Mouse (Mus musculus): ENCODE measurements around the gene Mtrf1.
"Not testable (repeated sequence)": the region's sequence is repeated elsewhere in the genome, so short reads cannot be mapped to it uniquely, and the experiment has no call there.

DNA sequence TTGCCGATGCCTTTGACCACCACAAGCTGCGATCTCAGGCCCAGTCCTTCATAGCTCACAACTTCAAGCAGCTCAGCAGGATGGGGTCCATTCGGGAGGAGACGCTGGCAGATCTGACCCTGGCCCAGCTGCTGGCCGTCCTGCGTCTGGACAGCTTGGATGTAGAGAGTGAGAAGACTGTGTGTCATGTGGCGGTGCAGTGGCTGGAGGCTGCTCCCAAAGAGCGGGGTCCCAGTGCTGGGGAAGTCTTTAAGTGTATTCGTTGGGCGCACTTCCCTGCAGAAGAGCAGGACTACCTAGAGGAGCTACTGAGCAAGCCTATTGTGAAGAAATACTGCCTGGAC, 55.0 kb downstream of the Mtrf1 start:
- not testable (repeated sequence) for TF ChIP-seq GATA1, TAL1 (IDR thresholded peaks at IDR 0.05; ENCODE audit: low read length)
